Comparison of ENCODE assay signal across 8 mouse cellular contexts in genomic region chr8:94036944-94037524, GRCm38 (mm10). TPM values are rescaled to one million over a fixed set of nuclear protein-coding genes. Genes with fewer than 3 reads are reported as not detected.
DNase-seq lines count a peak whose midpoint lies in the region; ATAC-seq lines count a peak whose summit lies in the region.

Nudt21 (minus strand) TSS chr8:94037031.
Ogfod1 (plus strand) TSS chr8:94037198.

- peak within 1 kb of the TSS; percentile 90 for H3K4me3 ChIP-seq in hindbrain, embryonic 14.5 days (replicated peaks; ENCODE audit: low read length)

- peak within 1 kb of the TSS; percentile 70 for H3K27ac ChIP-seq in hindbrain, embryonic 14.5 days

- under 1% methylated on average over 40 of the region's 41 CpGs for WGBS in hindbrain, embryonic 14.5 days

- H3K27me3 ChIP-seq in hindbrain, embryonic 14.5 days (ENCODE audit: control insufficient read depth, insufficient read depth, low read length) = no peaks in the 10 kb centered on the region

- 0 out of 2 replicates have a peak, but pooled peaks cover 13% of the 10 kb centered on the region for H3K36me3 ChIP-seq in hindbrain, embryonic 14.5 days (replicated peaks; ENCODE audit: control insufficient read depth, insufficient read depth)

- peak; percentile 99 for ATAC-seq in hindbrain, embryonic 14.5 days (ENCODE audit: low FRiP score)

- peak within 1 kb of the TSS; percentile 77 for H3K9ac ChIP-seq in hindbrain, embryonic 14.5 days

- H3K4me2 ChIP-seq in hindbrain, embryonic 14.5 days (replicated peaks) = peak within 1 kb of the TSS; percentile 81

- peaks cover 26% of the 10 kb centered on the region for H3K4me1 ChIP-seq in hindbrain, embryonic 14.5 days (replicated peaks; ENCODE audit: control insufficient read depth, insufficient read depth, low read length)

- peak; percentile 100 for DNase-seq in R1 (ENCODE audit: low read depth, low spot score)
- peak; percentile 91 to 94 for DNase-seq in cerebellum, postnatal 25 days
- DNase-seq in frontal cortex, postnatal 25 days (ENCODE audit: low spot score in 2 of 2) = peak; percentile 88 to 93
- peak; percentile 99 for DNase-seq in hindbrain, embryonic 14.5 days (ENCODE audit: low spot score)
- DNase-seq in layer of hippocampus, postnatal 36 days = peak; percentile 93 to 94
- peak; percentile 98 for DNase-seq in lung, postnatal 36 days
- peak; percentile 100 for DNase-seq in retina, postnatal 1 day
- DNase-seq in urinary bladder, adult 18-20 months (ENCODE audit: low spot score in 2 of 2) = peak; percentile 77 to 93

- H3K9me3 ChIP-seq in hindbrain, embryonic 14.5 days (ENCODE audit: control insufficient read depth, low read length) = no peaks in the 10 kb centered on the region

RNA-seq across cellular contexts. Expression of gene Nudt21, which starts in this region (rescaled TPM):
- polyA plus RNA-seq in hindbrain, embryonic 14.5 days (2014; fragmentation: Nextera tagmentation; extraction: Ambion mirVana) = 95.1 and 96.8 TPM in 2 replicates
- 10 to 100 TPM; 52.7 to 60.7 TPM for total RNA-seq in layer of hippocampus, postnatal 36 days (2021)

RNA-seq across cellular contexts. Expression of gene Ogfod1, which starts in this region (rescaled TPM):
- polyA plus RNA-seq in hindbrain, embryonic 14.5 days (2014; fragmentation: Nextera tagmentation; extraction: Ambion mirVana) = 14.0 and 18.0 TPM in 2 replicates
- total RNA-seq in layer of hippocampus, postnatal 36 days (2021) = 100 to 1,000 TPM; 108 to 119 TPM

Comparison
In these comparisons a context has a peak if more than half of its experiments do, and no peak if none do; other contexts are left out.
1. Peak in every context shown above with its lines: DNase-seq, ATAC-seq, H3K4me3 ChIP-seq and H3K27ac ChIP-seq.